Mouse (Mus musculus) urinary bladder, postnatal 14 days (tissue): ENCODE measurements around the gene Wtap.
"Not testable (repeated sequence)": the region's sequence is repeated elsewhere in the genome, so short reads cannot be mapped to it uniquely, and the experiment has no call there.

ENCODE experiments used
- DNase-seq: peaks from one replicate; pipeline ENCODE4 v3.0.0; 2021; ENCODE audit warnings: low spot score

The Wtap gene

DNA sequence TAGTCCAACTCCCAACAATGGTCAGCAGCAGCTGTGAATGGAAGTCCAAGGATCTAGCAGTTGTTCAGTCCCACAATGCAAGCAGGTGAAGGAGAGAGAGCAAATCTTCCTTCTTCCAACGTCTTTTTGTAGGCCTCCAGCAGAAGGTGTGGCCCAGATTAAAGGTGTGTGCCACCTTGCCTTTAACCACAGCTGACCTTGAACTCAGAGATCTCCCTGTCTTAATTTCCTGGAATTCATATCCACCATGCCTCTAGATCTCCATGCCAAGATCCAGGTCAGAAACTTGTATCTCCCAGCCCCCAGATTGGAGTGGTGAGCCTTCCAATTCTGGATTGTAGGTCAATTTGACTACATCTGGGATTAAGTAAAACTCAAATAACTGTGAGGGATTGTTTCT, at the start of gene Wtap:
Gene Wtap, minus strand, starts transcription at position 101 of the 400 bp plus-strand sequence.
- DNase-seq: no peak

DNA sequence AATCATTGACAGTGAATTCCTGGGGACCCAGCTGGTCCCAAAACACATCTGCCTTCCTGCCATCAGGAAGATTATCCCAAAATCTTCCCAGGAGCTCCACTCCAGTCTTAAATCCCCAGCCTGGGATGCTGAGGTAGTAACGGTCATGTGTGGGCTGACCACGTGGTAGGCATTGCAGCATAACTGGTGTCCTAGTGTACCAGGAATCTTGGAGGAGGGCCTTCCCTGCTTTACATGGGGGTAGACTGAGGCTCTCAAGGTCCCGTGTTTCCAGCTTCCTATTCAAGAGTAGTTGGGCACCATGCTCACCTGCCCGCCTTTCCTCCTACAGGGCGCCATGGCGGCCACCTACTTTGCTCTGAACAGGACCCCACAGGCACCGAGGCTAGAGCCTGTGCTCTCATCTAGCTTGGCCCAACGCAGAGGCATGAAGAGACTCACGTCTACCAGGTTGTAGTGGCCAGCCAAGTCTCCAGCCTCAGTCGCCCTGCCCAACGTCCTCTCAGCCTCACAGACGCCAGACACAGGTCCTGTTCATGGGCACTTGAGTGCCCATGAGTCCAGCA, 42.7 kb upstream of the Wtap start:
- DNase-seq: not testable (repeated sequence)

DNA sequence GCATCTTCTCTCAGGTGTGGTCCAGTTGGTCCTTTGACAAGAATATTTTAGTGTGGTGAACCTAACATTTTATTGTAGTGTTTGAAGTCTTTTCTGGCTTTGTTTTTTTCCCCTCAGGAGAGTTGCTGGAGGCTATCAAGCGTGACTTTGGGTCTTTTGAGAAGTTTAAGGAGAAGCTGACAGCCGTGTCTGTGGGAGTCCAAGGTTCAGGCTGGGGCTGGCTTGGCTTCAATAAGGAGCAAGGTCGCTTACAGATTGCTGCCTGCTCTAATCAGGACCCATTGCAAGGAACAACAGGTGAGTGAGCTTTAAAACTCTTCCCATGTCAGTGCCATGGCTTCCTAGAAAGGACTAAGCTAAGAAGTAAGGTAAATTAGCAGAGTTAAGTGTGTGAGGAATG, 19.3 kb upstream of the Wtap start:
- DNase-seq: no peak

DNA sequence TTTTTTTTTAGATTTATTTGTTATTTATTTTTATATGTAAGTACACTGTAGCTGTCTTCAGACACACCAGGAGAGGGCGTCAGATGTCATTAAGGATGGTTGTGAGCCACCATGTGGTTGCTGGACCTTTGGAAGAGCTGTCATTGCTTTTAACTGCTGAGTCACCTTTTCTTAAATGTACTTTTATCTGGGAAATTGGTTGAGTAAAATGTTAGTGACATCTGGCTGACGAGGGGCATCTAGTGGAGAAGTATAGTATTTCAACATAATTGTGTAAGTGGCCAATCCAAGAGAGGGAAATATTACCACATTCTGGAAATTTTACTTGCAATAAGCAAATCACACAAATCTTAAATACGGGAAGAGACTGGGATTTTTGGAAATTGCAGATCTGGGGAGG, 15.9 kb upstream of the Wtap start:
- DNase-seq: no peak

DNA sequence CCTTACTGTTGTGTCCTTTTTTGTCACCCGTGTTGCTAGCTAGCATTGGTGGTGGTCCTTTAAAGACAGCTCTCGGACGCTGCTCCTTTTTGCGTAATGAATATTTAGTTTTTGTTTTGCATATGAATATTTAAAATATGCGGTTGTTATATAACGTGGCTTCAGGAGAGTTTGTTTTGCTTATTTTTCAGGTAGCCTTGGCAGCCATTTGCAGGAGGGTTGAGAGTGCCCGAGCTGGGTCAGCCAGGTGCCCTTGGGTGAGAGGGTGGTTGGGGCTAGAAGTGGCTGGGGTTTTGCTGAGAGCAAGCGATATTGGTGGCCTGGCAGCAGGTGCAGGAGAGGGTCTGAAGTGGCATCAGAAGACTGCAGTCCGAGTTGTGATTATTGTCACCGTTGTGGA, 14.6 kb upstream of the Wtap start:
- DNase-seq: no peak

DNA sequence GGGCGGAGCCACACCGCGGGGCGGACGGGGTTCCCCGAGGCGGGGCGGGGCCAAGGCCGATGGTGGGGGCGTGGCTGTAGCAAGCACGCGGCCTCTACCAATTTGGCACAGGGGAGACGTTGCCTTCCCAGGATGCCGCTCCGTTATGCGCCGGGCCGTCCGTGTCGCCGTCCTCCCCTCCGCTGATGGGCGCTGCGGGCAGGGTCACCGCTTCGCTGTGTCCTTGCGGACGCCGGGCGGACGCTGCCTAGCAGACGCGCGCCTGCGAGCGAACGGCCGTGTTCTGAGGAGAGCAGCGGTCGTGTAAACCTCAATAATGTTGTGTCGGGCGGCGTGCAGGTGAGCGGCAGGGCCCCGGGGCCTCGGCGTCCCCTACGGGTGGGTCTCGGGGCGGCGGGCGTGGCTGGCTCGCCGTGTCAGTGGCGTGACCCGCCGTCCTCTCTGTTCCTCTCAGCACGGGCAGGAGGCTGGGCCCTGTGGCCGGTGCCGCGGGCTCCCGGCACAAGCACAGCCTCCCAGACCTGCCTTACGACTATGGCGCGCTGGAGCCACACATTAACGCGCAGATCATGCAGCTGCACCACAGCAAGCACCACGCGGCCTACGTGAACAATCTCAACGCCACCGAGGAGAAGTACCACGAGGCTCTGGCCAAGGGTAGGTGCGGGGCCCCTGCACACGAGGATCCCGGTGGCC, 13.9 kb upstream of the Wtap start:
- peak; percentile 99 for DNase-seq

DNA sequence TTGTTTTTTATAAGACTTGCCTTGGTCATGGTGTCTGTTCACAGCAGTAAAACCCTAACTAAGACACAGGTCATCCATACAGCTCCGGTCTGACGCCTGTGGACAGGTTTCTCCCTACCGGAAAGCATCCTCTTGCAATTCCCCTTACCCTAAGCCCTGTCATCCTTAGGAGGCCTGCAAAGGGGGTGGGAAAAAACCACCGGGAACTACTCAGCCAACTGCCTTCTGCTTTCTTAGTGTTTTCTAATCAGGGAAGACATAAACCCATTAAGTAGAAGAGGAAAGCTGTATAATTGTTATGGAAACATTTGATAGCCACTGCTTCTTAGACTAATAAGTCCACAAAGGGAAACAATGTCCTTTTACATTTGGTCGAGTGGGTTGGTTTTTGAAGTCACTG, 13.0 kb upstream of the Wtap start:
- no peak for DNase-seq

DNA sequence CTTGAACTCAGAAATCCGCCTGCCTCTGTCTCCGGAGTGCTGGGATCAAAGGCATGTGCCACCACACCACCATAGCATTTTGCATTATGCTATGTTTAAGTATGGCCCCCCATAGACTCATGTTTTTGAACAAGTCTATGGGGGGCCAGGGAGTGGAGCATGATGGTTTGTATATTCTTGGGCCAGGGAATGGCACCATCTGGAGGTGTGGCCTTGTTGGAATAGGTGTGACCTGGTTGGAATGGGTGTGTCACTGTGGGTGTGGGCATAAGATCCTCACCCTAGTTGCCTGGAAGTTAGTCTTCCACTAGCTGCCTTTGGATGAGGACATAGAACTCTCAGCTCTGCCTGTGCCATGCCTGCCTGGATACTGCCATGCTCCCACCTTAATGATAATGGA, 12.6 kb upstream of the Wtap start, which contains the start of gene Sod2:
Gene Sod2, plus strand, starts transcription at position 301 of the 400 bp plus-strand sequence.
- not testable (repeated sequence) for DNase-seq

DNA sequence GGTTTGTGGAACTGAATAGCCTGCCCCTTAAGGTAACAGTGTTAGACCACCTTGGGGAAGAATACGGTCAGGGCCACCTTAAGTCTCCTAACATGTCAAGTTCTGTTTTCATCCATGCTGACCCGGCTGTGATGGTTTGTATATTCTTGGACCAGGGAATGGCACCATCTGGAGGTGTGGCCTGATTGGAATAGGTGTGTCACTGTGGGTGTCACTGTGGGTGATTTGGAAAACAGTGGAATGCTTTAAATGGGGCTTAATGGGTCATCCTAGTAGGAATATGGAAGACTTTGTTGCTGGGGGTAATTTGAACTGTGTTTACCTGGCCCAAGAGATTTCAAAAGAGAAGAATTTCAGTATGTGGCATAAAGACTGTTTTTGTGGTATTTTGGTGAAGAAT, 10.5 kb upstream of the Wtap start:
- DNase-seq: not testable (repeated sequence)

DNA sequence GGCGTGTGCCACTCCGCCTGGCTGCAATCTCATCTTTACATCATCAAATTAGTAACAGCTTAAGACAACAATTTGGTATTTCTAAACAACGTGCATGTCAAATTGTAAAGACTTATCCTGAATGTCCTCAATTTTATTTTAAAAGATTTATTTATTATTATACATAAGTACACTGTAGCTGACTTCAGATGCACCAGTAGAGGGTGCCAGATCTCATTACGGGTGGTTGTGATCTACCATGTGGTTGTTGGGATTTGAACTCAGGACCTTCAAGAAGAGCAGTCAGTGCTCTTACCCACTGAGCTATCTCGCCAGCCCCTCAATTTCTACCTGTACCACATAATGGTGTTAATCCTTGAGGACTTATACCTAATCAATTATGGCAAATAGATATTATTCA, 8.3 kb upstream of the Wtap start:
- DNase-seq: not testable (repeated sequence)

DNA sequence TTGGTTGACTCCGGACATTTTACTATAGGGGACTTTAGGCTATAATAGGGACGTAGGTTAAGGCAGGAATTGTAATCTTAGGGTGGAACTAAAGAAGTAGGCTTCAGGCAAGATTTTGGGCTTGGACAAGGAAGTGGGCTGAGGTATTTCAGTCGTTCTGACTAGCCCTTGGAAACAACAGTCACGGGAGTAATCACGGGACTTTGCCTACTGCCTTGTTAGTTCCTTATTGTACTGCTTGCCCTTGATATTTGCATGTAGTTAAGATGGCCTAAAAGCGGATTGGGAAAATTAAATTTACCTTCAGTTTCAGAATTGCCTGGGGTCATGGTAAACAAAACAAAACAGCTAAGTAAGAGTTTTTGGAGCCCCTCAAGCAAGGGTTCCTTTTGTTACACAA, 5.1 kb upstream of the Wtap start:
- DNase-seq: no peak

DNA sequence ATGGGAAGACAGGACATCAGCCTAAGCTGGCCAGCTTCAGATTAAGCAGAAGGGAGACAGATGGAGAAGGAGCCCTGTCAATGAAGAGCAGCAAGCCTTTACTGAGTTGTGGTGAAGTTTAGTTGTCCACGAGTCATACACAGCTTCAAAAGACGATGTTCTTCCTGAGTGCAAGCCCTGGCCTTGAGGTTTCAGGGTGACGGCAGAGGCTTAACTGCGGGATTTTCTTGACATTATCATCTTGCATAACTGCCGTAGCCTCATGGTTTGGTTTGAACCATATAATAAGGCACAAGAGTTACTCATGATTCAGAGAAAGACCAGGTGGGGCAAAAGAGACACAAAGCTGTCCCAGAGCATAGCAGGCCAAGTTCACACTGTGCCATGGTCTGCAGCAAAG, 3.9 kb upstream of the Wtap start:
- no peak for DNase-seq

DNA sequence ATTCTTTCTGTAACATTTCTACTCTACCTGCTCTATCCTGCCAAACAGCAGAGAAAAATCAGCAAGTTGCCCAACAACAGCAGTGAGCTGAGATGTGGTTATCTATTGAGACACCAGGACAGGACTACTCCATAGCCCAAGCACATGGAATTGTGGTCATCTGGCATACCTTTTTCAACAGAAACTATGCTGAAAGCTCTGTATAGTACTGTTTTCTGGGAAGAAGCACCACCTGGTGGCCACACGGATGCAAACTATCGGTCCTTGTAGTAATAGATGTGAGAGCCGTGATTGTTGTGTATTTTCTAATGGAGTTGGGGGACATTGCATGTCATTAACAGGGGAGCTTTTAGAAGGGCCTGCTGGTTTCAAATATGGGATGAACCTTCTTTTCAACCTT, 2.4 kb upstream of the Wtap start:
- peak; percentile 61 for DNase-seq

DNA sequence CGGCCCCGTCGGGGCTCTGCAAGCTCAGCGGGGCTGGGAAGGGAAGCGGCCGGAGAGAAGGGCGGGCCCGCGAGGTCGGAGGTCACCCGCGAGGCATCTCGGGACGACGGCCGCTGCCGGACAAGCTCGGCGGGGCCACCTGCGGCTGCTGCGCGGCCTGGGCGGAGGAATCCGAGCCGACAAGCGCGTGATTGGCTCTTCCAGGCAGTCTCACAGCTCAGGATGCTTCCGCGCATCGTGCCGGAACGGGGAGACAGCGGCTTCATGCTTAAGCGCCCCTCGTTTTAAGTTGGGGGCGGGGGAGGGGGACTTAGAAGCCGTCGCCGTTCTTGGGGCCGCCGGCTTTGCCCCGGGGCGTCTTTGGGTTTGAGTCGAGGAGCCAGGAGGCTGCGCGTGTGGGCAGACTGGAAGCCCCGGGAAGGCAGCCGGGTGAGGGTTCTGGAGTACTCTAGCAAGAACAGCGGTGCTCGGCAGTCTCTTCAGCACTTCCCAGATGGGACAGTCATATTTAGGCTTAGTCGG, 1.4 kb downstream of the Wtap start:
- peak; percentile 97 for DNase-seq

DNA sequence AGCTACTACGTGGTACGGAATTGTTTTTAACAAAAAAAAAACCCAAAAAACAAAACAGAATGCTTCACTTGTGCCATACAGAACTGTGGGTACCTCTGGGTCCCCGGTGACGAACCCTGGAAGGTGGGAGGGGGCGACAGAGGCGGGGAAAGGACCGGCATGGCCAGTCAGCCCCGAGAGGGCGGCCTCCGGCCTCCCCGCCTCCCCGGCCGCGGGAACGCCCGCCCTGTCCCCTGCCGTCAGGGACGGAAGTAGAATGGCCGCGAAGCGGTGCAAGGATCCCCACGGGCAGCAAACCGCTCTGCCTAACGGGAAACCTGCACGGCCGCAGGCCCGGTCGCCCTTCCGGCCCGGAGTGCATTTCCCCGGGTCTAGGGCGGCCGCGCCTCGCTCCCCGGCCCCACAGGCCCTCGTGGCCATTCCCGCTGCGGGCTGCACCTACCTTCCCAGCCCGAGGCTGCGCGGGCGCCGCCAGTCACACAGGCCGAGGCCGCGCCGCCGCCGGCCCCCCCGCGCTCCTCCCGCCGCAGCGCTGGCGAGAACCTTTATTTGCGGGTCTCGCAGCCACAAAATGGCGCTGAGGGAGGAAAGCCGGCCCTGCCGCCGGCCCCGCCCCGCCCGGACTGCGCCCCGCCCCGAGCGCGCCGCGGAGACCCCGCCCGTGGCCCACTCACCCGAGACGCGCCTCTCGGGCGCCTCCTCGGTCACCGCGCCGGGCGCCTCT, 2.2 kb downstream of the Wtap start:
- DNase-seq: peak; percentile 90

DNA sequence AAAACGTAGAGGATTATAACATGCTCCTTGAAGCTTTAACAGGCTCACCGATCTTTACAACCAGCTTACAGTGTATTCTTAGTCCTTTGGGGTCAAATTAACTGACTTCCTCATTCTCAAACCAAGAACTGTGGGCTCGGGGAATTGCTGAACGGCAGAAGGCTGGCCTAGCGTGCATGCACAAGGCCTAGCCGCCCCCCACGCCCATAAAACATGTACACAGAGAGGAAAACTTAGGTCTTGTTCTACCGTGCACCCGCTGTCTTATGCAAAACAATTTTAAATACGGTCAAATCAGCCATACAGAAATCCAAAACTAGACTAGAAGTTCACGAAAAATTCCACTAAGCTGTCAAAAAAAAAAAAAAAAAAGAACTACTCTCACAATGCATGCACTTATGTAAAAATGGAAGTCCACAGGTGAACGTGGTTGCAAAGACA, 2.8 kb downstream of the Wtap start:
- no peak for DNase-seq

DNA sequence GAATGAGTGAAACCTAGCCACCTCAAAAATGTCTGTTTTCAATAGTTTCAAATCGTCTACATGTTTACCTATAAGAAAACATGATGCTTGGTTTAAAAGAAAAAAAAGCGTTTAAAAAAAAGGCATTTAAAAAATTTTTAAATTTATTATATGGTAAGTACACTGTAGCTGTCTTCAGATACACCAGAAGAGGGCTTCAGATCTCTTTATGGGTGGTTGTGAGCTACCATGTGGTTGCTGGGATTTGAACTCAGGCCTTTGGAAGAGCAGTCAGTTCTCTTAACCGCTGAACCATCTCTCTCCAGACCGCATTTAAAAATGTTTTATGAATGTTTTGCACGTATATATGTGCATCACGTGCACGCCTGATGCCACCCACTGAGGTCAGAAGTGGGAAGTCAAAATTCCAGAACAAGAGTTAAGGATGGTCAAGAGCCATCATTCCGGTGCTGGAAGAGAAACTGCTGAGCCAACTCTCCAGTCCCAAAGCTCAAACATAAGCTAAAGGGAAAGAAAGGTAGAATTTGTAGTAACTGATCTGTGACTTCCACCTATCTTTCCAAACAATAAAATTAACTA, 3.3 kb downstream of the Wtap start:
- DNase-seq: no peak

DNA sequence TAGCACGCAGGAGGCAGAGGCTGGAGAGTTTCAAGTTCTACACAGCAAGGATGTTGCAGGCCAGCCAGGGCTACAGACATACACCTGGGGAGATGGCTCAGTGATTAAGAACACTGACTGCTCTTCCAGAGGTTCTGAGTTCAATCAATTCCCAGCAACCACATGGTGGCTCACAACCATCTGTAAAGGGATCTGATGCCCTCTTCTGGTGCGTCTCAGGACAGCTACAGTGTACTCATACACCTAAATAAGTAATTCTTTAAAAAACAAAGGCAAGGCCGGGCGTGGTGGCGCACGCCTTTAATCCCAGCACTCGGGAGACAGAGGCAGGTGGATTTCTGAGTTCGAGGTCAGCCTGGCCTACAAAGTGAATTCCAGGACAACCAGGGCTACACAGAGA, 5.9 kb downstream of the Wtap start:
- DNase-seq: not testable (repeated sequence)

DNA sequence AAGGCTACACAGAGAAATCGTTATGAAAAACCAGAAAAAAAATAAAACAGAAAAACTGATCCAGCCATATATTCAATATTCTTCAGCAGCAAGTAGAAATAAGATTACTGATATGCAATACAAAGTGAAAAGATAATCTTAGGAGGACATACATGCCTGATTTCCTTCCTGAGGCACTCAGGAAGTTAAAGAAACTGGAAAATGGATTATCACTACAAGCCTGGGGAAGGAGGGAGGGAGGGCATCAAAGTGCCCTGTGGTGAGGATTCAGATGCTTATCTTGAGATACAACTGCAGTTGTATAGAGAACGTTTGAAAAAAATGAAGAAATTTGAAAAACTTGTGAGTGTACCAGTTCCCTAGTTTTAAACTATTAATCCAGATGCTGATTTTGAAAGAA, 10.0 kb downstream of the Wtap start:
- no peak for DNase-seq

DNA sequence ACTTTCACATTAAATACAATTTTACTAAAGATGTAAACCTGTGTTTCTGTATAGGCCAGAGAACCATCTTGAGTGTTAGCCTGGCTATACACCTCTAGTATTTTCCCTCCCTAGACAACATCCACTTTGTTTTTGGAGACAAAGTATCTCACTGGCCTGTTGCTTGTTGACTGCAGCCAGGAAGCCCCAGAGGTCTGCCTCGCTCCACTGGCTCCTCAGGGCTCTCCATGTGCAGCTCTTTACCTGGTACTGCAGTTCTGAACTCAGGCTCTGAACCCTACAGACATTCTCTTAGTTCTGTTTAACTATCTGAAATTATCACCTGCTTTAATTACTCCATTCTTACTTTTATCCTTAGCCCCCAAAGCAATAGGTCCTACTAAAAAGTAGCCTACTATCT, 15.4 kb downstream of the Wtap start:
- no peak for DNase-seq

DNA sequence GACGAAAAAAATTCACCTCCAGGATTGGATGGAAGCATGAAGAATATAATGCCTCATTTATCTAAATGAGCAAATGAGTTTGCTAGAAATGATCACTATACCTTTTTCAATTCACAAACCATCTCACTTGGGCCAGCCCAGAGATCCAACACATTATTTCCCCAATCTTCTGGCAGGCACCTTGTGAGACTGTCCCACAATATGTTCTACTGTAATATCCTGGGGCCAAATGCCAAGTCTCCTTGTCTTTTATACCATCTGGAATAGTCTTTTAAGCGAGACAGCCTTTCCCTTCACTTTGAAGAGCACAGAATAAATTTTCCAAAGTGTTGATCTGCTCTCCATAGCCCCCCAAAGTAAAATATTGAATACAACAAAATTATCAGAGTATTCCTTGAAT, 20.1 kb downstream of the Wtap start:
- no peak for DNase-seq

DNA sequence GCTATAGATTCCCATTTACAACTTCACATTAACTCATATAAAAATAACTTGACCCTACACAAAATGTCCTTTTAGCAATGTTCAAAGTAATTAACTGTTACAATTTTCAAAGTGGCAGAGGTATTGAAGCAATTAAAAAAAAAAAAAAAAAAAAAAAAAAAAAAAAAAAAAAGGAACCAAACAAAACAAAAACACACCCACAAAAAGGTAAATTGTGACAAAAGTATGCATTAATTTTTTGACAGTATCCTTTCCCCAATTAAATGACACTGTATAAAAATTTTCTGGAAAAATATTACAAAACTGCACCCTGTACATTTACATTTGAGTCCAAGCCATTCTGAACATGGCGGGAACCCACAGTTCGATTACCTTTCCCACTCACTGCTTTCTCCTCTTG, 26.8 kb downstream of the Wtap start:
- no peak for DNase-seq

DNA sequence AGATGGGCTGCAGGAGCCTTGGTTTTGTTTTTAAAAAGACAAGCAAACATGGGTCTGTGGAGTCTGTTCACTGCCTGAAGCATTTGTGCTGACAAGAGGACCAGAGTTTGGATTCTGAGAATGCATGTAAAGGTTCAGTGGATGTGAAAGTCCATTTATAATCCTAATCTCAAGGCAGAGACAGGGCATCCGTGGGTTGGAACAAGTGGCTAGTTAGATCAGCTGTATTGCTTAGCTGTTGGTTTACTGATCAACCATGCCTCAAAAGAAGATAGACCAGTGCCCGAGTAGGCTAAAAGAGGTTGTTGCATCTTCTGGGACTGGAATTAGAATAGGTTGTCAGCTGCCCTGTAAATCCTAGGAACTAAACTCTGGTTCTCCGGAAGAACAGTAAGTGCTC, 30.5 kb downstream of the Wtap start:
- DNase-seq: no peak
